Mouse (Mus musculus) heart, postnatal 0 days (tissue): ENCODE data around the gene Exosc10.

Experiments used
- CTCF ChIP-seq: IDR thresholded peaks from 2 replicates; pipeline ENCODE4 v1.5.1; 2016; ENCODE audit warnings: antibody characterized with exemption, control low read depth, low read depth
- EP300 ChIP-seq: IDR thresholded peaks from 2 replicates; pipeline ENCODE4 v1.6.1; 2016; ENCODE audit warnings: antibody characterized with exemption, low read depth

DNA sequence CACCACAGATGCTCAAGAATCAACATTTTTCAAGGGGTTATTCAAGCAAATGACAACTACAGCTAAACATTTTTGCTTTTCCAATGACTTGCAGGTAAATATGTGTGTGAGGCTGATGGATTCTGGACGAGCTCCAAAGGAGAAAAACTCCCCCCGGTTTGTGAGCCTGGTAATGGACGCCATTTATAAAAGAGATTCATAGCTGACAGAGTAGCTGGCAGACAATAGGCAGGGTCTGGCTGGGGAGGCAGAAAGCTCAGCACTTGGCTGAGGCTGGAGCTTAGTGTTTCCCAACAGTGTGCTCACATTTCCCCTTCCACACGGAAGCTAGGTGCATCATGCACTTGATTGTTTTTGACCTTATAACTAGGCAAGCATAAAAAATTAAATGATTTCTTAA lies 54.3 kb downstream of the Exosc10 start:
- TF ChIP-seq CTCF (no peak), EP300 (no peak)
